Mouse (Mus musculus) E14TG2a.4 (cell line): ENCODE data around the gene Ube2j2.

Source experiments
- CTCF ChIP-seq: conservative IDR thresholded peaks from 2 replicates; pipeline ENCODE4 v1.5.1; 2014; ENCODE audit warnings: low read length
- NANOG ChIP-seq: IDR thresholded peaks from 2 replicates; pipeline ENCODE4 v1.6.1; 2014; ENCODE audit warnings: borderline replicate concordance, low read length, mixed read lengths

GRCm38 (mm10) chr4:155944271-155944670, 640 bp downstream of the Ube2j2 start:
- no peak for TF ChIP-seq CTCF
- no peak for TF ChIP-seq NANOG
